Mouse (Mus musculus) G1E (cell line): ENCODE data around the gene Polr2l.

Experiments
- CTCF ChIP-seq: IDR thresholded peaks from 2 replicates; pipeline ENCODE4 v1.5.1; 2012; ENCODE audit warnings: low read depth, low read length, inconsistent platforms, mixed read lengths
- GATA2 ChIP-seq: IDR thresholded peaks from 2 replicates; pipeline ENCODE4 v1.6.1; 2012; ENCODE audit warnings: low read depth, low read length, inconsistent platforms, borderline replicate concordance

- no peak for TF ChIP-seq CTCF
- TF ChIP-seq GATA2 = no peak
These were observed 5.6 kb downstream of the Polr2l start for GRCm38 (mm10) chr7:141469352-141469751.
